Mouse (Mus musculus) layer of hippocampus, adult 9-11 months (tissue): Measurements from ENCODE around the gene Lpar3.
A peak's percentile ranks its signal among the peaks of the same experiment; 100 is the strongest.

Experiments
- DNase-seq: peaks from one replicate; pipeline ENCODE4 v3.0.0; 2022

The Lpar3 gene

GRCm38 (mm10) chr3:146262536-146262935 lies 41.8 kb downstream of the Lpar3 start:
- no peak for DNase-seq

GRCm38 (mm10) chr3:146264146-146264545 lies 43.4 kb downstream of the Lpar3 start:
- no peak for DNase-seq

GRCm38 (mm10) chr3:146265545-146266130 lies 44.9 kb downstream of the Lpar3 start:
- no peak for DNase-seq

- peak; percentile 79 for DNase-seq
Observed at GRCm38 (mm10) chr3:146268024-146268801, 47.5 kb downstream of the Lpar3 start.

GRCm38 (mm10) chr3:146274503-146274902 lies 53.7 kb downstream of the Lpar3 start:
- no peak for DNase-seq

- peak; percentile 48 for DNase-seq
Observed at GRCm38 (mm10) chr3:146275360-146276025, 54.7 kb downstream of the Lpar3 start.

GRCm38 (mm10) chr3:146276026-146276409 lies 55.3 kb downstream of the Lpar3 start:
- DNase-seq, result no peak

- no peak for DNase-seq
Observed at GRCm38 (mm10) chr3:146276991-146277390, 56.2 kb downstream of the Lpar3 start.

GRCm38 (mm10) chr3:146277456-146277855 lies 56.7 kb downstream of the Lpar3 start:
- peak; percentile 74 for DNase-seq

- DNase-seq, result no peak
Observed at GRCm38 (mm10) chr3:146278195-146279140, 57.7 kb downstream of the Lpar3 start.

- DNase-seq, result no peak
Observed at GRCm38 (mm10) chr3:146283732-146284361, 63.1 kb downstream of the Lpar3 start.

GRCm38 (mm10) chr3:146286118-146286517 lies 65.4 kb downstream of the Lpar3 start:
- no peak for DNase-seq

GRCm38 (mm10) chr3:146291928-146292327 lies 71.2 kb downstream of the Lpar3 start:
- DNase-seq, result no peak

- no peak for DNase-seq
Observed at GRCm38 (mm10) chr3:146292515-146292914, 71.8 kb downstream of the Lpar3 start.

GRCm38 (mm10) chr3:146302451-146302850 lies 81.7 kb downstream of the Lpar3 start:
- no peak for DNase-seq

- no peak for DNase-seq
Observed at GRCm38 (mm10) chr3:146303194-146303593, 82.4 kb downstream of the Lpar3 start.

GRCm38 (mm10) chr3:146304556-146305405 lies 84.0 kb downstream of the Lpar3 start:
- no peak for DNase-seq

GRCm38 (mm10) chr3:146307341-146307740 lies 86.6 kb downstream of the Lpar3 start:
- DNase-seq, result no peak

- no peak for DNase-seq
Observed at GRCm38 (mm10) chr3:146307886-146308285, 87.1 kb downstream of the Lpar3 start.

- no peak for DNase-seq
Observed at GRCm38 (mm10) chr3:146309586-146309985, 88.8 kb downstream of the Lpar3 start.

- DNase-seq, result no peak
Observed at GRCm38 (mm10) chr3:146311121-146311538, 90.4 kb downstream of the Lpar3 start.
